Mouse (Mus musculus): ENCODE results near the gene Safb. TPM values are rescaled to one million over a fixed set of nuclear protein-coding genes. Genes with fewer than 3 reads are reported as not detected.

Gene Safb
- polyA plus RNA-seq, 1 experiment from 2014 or later: 119 TPM

DNA sequence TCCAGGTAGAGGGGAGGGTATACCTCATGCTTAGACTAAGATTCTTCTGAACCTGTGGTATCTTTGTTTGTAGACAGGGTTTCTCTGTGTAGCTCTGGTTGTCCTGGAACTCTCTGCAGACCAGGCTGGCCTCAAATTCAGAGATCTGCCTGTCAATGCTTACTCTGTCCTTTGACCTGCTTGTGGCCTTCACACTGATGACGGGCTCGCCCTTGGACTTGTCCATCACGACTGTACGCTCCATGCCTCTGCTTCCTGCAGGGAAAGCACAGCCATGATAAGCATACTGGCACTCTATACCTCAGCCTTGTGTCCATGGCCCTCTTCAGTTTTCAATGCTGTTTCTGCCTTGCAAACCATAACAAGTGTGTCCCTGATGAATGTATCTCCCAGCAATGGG lies 17.3 kb upstream of the Safb start:
- Histone ChIP-seq H3K27ac (no peak overlapping the region), H3K36me3 (peaks cover 100% of the 10 kb centered on the region), H3K4me3 (no peak overlapping the region), H3K27me3 (ENCODE audit: insufficient read depth, poor library complexity, severe bottlenecking) (no peaks in the 10 kb centered on the region), H3K4me1 (replicated peaks) (0 out of 2 replicates have a peak, but pooled peaks cover 2% of the 10 kb centered on the region), H3K9me3 (no peaks in the 10 kb centered on the region)
- DNase-seq (ENCODE audit: low spot score): no peak
- WGBS: 95% methylated on average over 4 of the region's 4 CpGs

- no peak for DNase-seq (ENCODE audit: low spot score)
- Histone ChIP-seq H3K4me1 (replicated peaks) (0 out of 2 replicates have a peak, but pooled peaks cover 2% of the 10 kb centered on the region), H3K27me3 (ENCODE audit: insufficient read depth, poor library complexity, severe bottlenecking) (no peaks in the 10 kb centered on the region), H3K36me3 (peaks cover 99% of the 10 kb centered on the region), H3K27ac (no peak overlapping the region), H3K4me3 (no peak overlapping the region), H3K9me3 (no peaks in the 10 kb centered on the region)
- WGBS: 89% methylated on average over 4 of the region's 4 CpGs
Observed at GRCm38 (mm10) chr17:56570287-56570686, 14.3 kb upstream of the Safb start.

DNA sequence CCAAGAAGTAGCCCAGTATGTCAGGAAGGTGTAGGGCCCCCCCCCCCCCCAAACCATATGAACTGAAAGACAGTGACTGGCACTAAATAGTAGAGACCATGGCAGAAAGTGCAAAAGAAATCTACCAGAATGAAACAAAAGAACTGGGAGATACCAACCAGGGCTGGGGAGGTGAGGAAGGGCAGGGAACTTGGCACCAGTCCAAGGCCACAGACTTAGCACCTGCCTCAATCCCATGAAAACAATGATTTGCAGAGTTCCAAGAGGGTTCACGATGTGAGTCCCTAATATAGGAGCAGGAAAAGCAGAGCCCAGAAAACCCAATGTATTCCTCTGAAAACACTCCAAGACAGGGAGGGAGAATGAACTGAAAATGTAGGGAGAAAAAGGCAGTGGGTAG lies 12.5 kb upstream of the Safb start:
- no peak for DNase-seq (ENCODE audit: low spot score)
- WGBS: 91% methylated on average over 1 of the region's 1 CpGs
- peaks cover 96% of the 10 kb centered on the region for H3K36me3 ChIP-seq
- no peak overlapping the region for H3K4me3 ChIP-seq
- H3K4me1 ChIP-seq (replicated peaks): no peaks in the 10 kb centered on the region
- H3K9me3 ChIP-seq: no peaks in the 10 kb centered on the region
- no peak overlapping the region for H3K27ac ChIP-seq
- no peaks in the 10 kb centered on the region for H3K27me3 ChIP-seq (ENCODE audit: insufficient read depth, poor library complexity, severe bottlenecking)

DNA sequence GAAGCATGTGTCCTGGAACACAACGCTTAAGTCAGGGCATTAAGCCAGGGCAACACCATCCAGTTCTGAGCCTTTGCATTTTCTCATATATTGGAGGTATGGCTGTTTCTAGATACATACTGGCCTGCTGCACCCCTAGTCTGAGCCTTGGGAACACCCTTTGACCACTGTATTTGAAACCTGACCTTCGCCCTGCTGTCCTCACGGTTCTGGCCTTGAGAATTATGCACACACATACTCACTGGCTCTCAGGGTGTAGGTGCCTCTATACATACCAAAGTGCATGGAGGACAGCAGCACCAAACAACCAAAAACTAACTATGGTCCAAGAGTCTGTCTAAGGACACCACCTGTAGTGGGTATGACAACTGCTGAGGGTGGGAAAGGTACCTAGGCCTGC lies 11.7 kb upstream of the Safb start:
- no peaks in the 10 kb centered on the region for H3K4me1 ChIP-seq (replicated peaks)
- 94% methylated on average over 3 of the region's 3 CpGs for WGBS
- H3K36me3 ChIP-seq: peaks cover 96% of the 10 kb centered on the region
- H3K4me3 ChIP-seq: no peak overlapping the region
- H3K27ac ChIP-seq: no peak overlapping the region
- no peaks in the 10 kb centered on the region for H3K9me3 ChIP-seq
- no peaks in the 10 kb centered on the region for H3K27me3 ChIP-seq (ENCODE audit: insufficient read depth, poor library complexity, severe bottlenecking)
- DNase-seq (ENCODE audit: low spot score): no peak

- Histone ChIP-seq H3K9me3 (no peaks in the 10 kb centered on the region), H3K4me3 (peak overlapping the region; percentile 91), H3K4me1 (replicated peaks) (peaks cover 50% of the 10 kb centered on the region), H3K36me3 (peaks cover 73% of the 10 kb centered on the region), H3K27me3 (ENCODE audit: insufficient read depth, poor library complexity, severe bottlenecking) (no peaks in the 10 kb centered on the region), H3K27ac (peak overlapping the region; percentile 97)
- no peak for DNase-seq (ENCODE audit: low spot score)
- 80% methylated on average over 1 of the region's 1 CpGs for WGBS
Observed at GRCm38 (mm10) chr17:56583071-56583470, 1.6 kb upstream of the Safb start.

DNA sequence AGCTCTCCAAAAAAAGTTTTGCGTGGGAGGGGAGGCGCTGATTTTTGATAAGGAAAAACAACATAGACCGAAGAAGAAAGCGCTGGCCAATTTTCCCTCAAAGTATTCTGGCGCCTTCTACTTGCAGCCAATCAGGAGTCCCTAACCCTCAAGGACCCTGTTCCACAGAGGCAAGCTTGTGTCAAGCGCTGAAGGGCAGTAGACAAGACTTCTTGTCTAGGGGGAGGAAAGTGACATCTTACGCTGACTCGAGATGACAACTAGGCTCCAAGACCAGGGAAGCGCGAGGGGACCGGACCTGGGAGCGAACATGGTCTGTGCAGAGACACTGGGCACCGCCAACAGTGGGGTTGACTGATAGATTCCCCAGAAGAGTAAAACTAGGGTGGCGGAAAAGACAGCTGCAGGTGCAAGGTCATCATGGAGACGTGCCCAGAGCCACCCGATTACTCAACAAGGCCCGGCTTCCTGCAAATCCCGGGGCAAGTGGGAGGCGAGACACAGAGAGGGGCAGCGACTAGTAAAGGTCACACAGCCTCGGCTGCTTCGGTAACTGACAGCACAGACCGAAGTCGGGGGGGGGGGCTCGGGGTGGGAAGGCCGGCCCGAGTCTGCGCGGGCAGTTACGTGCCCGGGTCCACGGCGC lies 891 bp upstream of the Safb start:
- peaks cover 73% of the 10 kb centered on the region for H3K36me3 ChIP-seq
- 5% methylated on average over 33 of the region's 33 CpGs for WGBS
- no peak for DNase-seq (ENCODE audit: low spot score)

DNA sequence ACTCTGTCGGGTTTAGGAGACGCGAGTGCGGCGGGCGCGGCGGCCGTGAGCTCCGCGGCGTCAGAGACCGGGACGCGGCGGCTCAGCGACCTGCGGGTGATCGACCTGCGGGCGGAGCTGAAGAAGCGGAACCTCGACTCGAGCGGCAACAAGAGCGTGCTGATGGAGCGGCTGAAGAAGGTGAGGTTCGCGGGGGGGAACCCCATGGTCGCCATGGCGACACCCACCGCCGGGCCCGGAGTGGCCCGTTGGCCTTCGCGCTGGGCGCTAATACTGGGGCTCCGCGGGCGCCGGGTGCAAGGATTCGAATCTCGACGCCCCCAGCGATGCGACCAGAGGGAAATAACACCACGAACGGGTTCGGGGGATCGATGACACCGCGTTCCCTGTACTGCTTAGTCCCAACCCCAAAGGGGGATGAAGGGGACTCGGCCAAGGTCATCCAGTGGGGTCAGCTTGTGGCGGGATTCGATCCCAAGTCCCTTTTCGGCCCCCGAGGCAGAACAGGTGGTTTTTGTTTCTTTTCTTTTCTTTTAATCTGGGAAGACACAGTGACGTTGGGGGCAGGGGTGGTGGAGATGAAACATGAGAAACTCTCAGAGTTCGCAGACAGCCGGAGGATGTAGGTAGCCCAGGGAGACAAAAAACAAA lies 671 bp downstream of the Safb start:
- Histone ChIP-seq H3K4me1 (replicated peaks) (peaks cover 53% of the 10 kb centered on the region), H3K36me3 (peaks cover 73% of the 10 kb centered on the region), H3K27me3 (ENCODE audit: insufficient read depth, poor library complexity, severe bottlenecking) (no peaks in the 10 kb centered on the region), H3K27ac (peak overlapping the region; percentile 97), H3K9me3 (no peaks in the 10 kb centered on the region), H3K4me3 (peak overlapping the region; percentile 91)
- under 1% methylated on average over 61 of the region's 61 CpGs for WGBS
- DNase-seq (ENCODE audit: low spot score): no peak

More for the DNA sequence above, 891 bp upstream of the Safb start:
- H3K9me3 ChIP-seq: no peaks in the 10 kb centered on the region
- peak overlapping the region; percentile 91 for H3K4me3 ChIP-seq
- H3K4me1 ChIP-seq (replicated peaks): peaks cover 51% of the 10 kb centered on the region
- peak overlapping the region; percentile 97 for H3K27ac ChIP-seq
- H3K27me3 ChIP-seq (ENCODE audit: insufficient read depth, poor library complexity, severe bottlenecking): no peaks in the 10 kb centered on the region

DNA sequence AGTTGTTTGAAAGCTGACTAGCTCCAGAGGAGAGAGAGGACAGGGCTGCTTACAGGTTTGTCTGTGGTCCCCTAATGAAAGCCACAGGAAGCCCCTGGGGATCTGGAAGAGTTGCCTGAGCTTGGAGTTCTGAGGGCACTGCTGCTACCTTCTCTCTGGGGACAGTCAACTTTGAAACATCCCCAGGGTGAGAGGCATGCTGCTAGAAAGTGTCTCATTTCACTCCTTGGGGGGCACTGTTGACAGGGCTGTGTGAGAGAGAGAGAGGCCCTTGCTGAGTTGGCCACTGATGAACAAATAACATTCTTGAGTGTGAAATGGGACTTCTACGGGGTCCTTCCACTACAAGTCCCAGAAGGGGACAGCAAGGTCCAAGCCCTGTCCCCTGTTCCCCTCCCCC lies 3.1 kb downstream of the Safb start:
- 88% methylated on average over 1 of the region's 1 CpGs for WGBS
- Histone ChIP-seq H3K4me3 (no peak overlapping the region), H3K27ac (no peak overlapping the region), H3K36me3 (peaks cover 73% of the 10 kb centered on the region), H3K27me3 (ENCODE audit: insufficient read depth, poor library complexity, severe bottlenecking) (no peaks in the 10 kb centered on the region), H3K4me1 (replicated peaks) (peaks cover 37% of the 10 kb centered on the region), H3K9me3 (no peaks in the 10 kb centered on the region)
- DNase-seq (ENCODE audit: low spot score): no peak

- WGBS: 93% methylated on average over 4 of the region's 4 CpGs
- Histone ChIP-seq H3K27me3 (ENCODE audit: insufficient read depth, poor library complexity, severe bottlenecking) (no peaks in the 10 kb centered on the region), H3K36me3 (peaks cover 81% of the 10 kb centered on the region), H3K9me3 (no peaks in the 10 kb centered on the region), H3K4me1 (replicated peaks) (peaks cover 26% of the 10 kb centered on the region), H3K27ac (no peak overlapping the region), H3K4me3 (no peak overlapping the region)
- DNase-seq (ENCODE audit: low spot score): no peak
Observed at GRCm38 (mm10) chr17:56588921-56589320, 4.3 kb downstream of the Safb start.

- Histone ChIP-seq H3K4me1 (replicated peaks) (peaks cover 8% of the 10 kb centered on the region), H3K4me3 (no peak overlapping the region), H3K27me3 (ENCODE audit: insufficient read depth, poor library complexity, severe bottlenecking) (no peaks in the 10 kb centered on the region), H3K27ac (no peak overlapping the region), H3K9me3 (no peaks in the 10 kb centered on the region), H3K36me3 (peaks cover 100% of the 10 kb centered on the region)
- DNase-seq (ENCODE audit: low spot score): no peak
Observed at GRCm38 (mm10) chr17:56592553-56592952, 7.9 kb downstream of the Safb start.

- Histone ChIP-seq H3K4me1 (replicated peaks) (0 out of 2 replicates have a peak, but pooled peaks cover 2% of the 10 kb centered on the region), H3K27me3 (ENCODE audit: insufficient read depth, poor library complexity, severe bottlenecking) (no peaks in the 10 kb centered on the region), H3K4me3 (no peak overlapping the region), H3K27ac (no peak overlapping the region), H3K36me3 (peaks cover 96% of the 10 kb centered on the region), H3K9me3 (no peaks in the 10 kb centered on the region)
- WGBS: 95% methylated on average over 8 of the region's 8 CpGs
- no peak for DNase-seq (ENCODE audit: low spot score)
Observed at GRCm38 (mm10) chr17:56593527-56594271, 9.1 kb downstream of the Safb start.

GRCm38 (mm10) chr17:56603186-56604069 lies 18.8 kb downstream of the Safb start:
- no peak overlapping the region for H3K27ac ChIP-seq
- H3K4me3 ChIP-seq: no peak overlapping the region
- WGBS: 96% methylated on average over 28 of the region's 28 CpGs
- peaks cover 90% of the 10 kb centered on the region for H3K36me3 ChIP-seq
- H3K9me3 ChIP-seq: no peaks in the 10 kb centered on the region
- H3K4me1 ChIP-seq (replicated peaks): peaks cover 6% of the 10 kb centered on the region
- no peak for DNase-seq (ENCODE audit: low spot score)
- no peaks in the 10 kb centered on the region for H3K27me3 ChIP-seq (ENCODE audit: insufficient read depth, poor library complexity, severe bottlenecking)

All from hindbrain, embryonic 10.5 days (tissue).